Mouse (Mus musculus): Measurements from ENCODE around the gene Agtr2.
"Not testable (repeated sequence)": the region's sequence is repeated elsewhere in the genome, so short reads cannot be mapped to it uniquely, and the experiment has no call there.

Gene Agtr2

DNA sequence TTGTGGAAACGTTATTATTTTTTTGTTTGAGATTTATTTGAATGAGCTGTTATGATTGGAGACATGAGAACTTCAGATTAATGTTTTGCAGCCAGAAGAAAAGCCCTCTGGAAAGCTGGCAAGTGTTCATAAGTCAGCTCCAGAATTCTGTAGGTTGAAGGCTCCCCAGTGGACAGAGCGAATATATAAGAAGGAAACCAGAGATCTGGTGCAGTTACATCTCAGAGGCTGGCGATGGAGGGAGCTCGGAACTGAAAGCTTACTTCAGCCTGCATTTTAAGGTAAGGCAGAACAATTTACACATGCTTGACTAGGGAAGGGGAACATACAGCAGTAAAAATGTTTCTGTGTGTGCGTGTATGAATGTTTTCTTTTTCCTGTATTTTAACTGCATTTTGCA, at the start of gene Agtr2:
Gene Agtr2 (plus strand): TSS at position 131 of the 400 bp plus-strand sequence.
- no peak for DNase-seq (ENCODE audit: low read depth)

DNA sequence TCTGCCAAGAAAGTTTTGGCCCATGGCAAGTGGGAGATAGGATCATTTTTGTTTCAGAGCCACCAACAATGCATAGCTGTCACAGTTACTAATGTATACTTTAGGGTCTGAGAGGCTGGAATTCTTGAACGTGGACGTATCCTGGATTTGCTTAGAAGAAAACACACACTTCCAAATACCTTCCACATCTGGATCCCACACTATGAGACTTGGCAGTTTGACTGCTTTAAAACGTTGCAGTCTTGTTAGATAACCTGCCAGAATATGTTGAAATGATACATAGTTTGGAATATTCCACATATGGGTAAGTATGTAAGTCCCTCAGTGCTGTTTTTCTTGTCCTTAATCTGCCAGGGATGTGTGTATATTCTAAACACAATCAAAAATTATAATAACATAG, 31.8 kb upstream of the Agtr2 start:
- no peak for DNase-seq (ENCODE audit: low read depth)

DNA sequence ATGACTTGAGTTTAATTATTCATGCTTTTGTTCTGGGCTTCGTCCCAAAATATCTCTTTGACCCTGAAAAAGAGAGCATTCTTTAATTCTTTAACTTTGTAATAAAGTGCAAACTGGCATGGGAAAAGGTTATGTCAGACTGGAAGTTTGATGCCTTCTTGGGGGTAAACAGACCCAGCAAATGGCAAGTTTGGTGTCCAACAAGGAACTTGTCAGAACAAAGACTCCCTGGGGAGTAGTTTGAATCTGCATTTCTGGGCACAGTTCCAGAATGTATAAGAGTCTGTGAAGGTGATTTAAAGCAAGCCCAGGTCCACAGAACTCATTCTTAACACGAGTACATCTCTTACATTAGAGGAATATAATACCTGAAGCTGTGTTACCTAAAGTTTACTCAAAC, 3.8 kb downstream of the Agtr2 start:
- DNase-seq (ENCODE audit: low read depth): no peak

DNA sequence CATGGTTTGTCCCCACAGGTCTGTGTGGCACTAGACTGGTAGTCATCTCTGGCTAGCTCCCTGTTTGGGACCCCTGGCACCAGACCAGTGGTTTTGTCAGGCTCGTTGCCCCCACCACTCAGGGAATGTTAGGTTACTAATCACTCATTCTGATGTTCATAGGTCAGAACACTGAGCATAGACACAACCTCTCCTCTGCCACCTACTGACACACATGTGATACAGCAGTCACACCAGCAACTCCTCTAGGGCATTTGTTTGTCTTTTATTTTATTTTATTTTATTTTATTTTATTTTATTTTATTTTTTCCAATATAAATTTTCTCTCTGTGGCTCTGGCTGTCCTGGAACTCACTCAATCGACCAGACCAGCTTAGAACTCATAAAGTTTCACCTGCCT, 15.9 kb downstream of the Agtr2 start:
- no peak for DNase-seq (ENCODE audit: low read depth)

DNA sequence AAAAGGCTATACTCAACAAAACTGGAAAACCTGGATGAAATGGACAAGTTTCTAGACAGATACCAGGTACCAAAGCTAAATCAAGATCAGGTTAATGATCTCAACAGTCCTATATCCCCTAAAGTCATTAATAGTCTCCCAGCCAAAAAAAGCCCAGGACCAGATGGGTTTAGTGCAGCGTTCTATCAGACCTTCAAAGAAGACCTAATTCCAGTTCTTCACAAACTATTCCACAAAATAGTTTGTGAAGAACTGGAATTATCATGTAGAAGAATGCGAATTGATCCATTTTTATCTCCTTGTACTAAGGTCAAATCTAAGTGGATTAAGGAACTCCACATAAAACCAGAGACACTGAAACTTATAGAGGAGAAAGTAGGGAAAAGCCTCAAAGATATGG, 23.0 kb downstream of the Agtr2 start:
- not testable (repeated sequence) for DNase-seq (ENCODE audit: low read depth)

DNA sequence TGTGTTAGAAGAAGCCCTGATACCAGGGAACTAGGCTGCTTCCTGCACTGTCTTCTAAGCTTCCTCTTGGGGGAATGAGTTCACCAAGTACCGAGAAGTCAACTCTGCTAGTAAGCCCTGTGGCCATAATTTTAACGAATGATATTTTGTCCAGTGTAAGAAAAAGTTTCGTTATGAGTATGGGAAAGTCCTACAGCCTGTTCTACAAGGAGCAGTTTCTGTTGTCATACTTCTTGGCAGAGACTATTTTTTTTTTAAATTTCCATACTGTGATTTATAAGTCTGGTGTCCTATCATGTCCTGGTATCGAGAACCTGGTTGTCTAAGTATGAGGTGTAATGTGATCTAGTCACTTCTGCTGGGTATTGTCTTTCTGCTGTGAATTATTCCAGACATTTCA, 38.2 kb downstream of the Agtr2 start:
- DNase-seq (ENCODE audit: low read depth): no peak

All from c-Kit-positive CD71-negative TER-119-negative erythroid progenitor cells, embryonic 14.5 days (primary cell).